Mouse (Mus musculus) MEL (cell line): ENCODE data around the gene Ttc41.

Experiments used
- CTCF ChIP-seq, 3 experiments: IDR thresholded peaks in 2 of 3; conservative IDR thresholded peaks in 1 of 3; 2 replicates each; pipeline ENCODE4 v1.5.1; 2011 to 2012; ENCODE audit warnings: low read length in 3 of 3, low read depth in 2 of 3, mild to moderate bottlenecking in 2 of 3, improper control_type of control experiment in 1 of 3, inconsistent platforms in 1 of 3, mixed read lengths in 1 of 3, moderate library complexity in 1 of 3; ENCODE audit not compliant: control insufficient read depth in 1 of 3, insufficient read depth in 1 of 3, poor library complexity in 1 of 3, severe bottlenecking in 1 of 3
- KAT2A ChIP-seq: conservative IDR thresholded peaks from 2 replicates; pipeline ENCODE4 v1.6.1; 2012; ENCODE audit warnings: low read depth, low read length, improper control_type of control experiment, inconsistent platforms
- MXI1 ChIP-seq: IDR thresholded peaks from 2 replicates; pipeline ENCODE4 v1.6.1; 2011; ENCODE audit warnings: mild to moderate bottlenecking, low read depth, low read length, improper control_type of control experiment
- POLR2A ChIP-seq, 2 experiments: IDR thresholded peaks; 2 replicates each; pipeline ENCODE4 v1.6.1; 2011 to 2012; ENCODE audit warnings: low read length in 2 of 2, mild to moderate bottlenecking in 2 of 2, control low read depth in 1 of 2, improper control_type of control experiment in 1 of 2, low read depth in 1 of 2, moderate library complexity in 1 of 2; ENCODE audit not compliant: control insufficient read depth in 1 of 2, insufficient read depth in 1 of 2, poor library complexity in 1 of 2

GRCm38 (mm10) chr10:86776281-86776680 lies 70.7 kb downstream of the Ttc41 start:
- no peak for TF ChIP-seq CTCF (IDR thresholded peaks at IDR 0.05 in 2 of 3, conservative IDR thresholded peaks at IDR 0.05 in 1 of 3; ENCODE audit: control insufficient read depth in 1 of 3, insufficient read depth in 1 of 3, low read depth in 2 of 3, low read length in 3 of 3, poor library complexity in 1 of 3, severe bottlenecking in 1 of 3)
- TF ChIP-seq MXI1: no peak
- no peak for TF ChIP-seq KAT2A
- no peak for TF ChIP-seq POLR2A (IDR thresholded peaks at IDR 0.05; ENCODE audit: control insufficient read depth in 1 of 2, insufficient read depth in 1 of 2, low read depth in 1 of 2, low read length in 2 of 2, poor library complexity in 1 of 2)
